Mouse (Mus musculus): ENCODE measurements around the gene Ralgapb. TPM values are rescaled to one million over a fixed set of nuclear protein-coding genes. Genes with fewer than 3 reads are reported as not detected.

Ralgapb gene
- polyA plus RNA-seq, 1 experiment: 57.7 TPM

DNA sequence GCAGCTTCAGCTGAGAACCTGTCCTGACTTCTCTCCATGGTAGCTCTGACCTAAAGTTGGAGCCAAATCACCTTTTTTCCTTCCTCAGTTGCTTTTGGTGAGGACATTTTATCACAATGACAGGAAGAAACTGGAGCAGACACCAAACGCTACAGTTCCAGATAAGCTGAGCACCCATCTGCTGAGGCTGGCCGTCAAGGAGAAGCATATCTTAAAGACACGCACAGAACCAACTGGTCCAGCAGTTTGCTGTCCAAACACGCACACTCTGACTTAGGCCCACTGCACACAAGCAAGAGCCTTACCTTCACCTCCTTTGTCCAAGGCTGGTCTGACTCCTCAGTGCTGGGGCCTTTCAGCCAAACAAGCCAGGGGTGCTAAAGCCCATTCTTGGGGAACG, 42.0 kb upstream of the Ralgapb start:
- H3K9ac ChIP-seq (ENCODE audit: low read depth, poor library complexity, severe bottlenecking): no peak overlapping the region
- no peaks in the 10 kb centered on the region for H3K4me1 ChIP-seq (ENCODE audit: control insufficient read depth, insufficient read depth, low read length)
- H3K27ac ChIP-seq (ENCODE audit: insufficient read depth, low read length): no peak overlapping the region
- H3K4me3 ChIP-seq (ENCODE audit: low read depth, low read length): no peak overlapping the region
- TF ChIP-seq CTCF (IDR thresholded peaks at IDR 0.05; ENCODE audit: low read depth, low read length): no peak
- no peak for TF ChIP-seq EP300 (IDR thresholded peaks at IDR 0.05; ENCODE audit: insufficient read depth, low read depth, low read length)
- TF ChIP-seq POLR2A (IDR thresholded peaks at IDR 0.05; ENCODE audit: insufficient read depth, low read length): no peak
- H3K27me3 ChIP-seq (ENCODE audit: control insufficient read depth, insufficient read depth, low read length, poor library complexity, severe bottlenecking): no peaks in the 10 kb centered on the region
- H3K36me3 ChIP-seq (ENCODE audit: control insufficient read depth, insufficient read depth, low read length, poor library complexity, severe bottlenecking): no peaks in the 10 kb centered on the region
- no peaks in the 10 kb centered on the region for H3K9me3 ChIP-seq (replicated peaks; ENCODE audit: control insufficient read depth, insufficient read depth, low read length, poor library complexity, severe bottlenecking)

DNA sequence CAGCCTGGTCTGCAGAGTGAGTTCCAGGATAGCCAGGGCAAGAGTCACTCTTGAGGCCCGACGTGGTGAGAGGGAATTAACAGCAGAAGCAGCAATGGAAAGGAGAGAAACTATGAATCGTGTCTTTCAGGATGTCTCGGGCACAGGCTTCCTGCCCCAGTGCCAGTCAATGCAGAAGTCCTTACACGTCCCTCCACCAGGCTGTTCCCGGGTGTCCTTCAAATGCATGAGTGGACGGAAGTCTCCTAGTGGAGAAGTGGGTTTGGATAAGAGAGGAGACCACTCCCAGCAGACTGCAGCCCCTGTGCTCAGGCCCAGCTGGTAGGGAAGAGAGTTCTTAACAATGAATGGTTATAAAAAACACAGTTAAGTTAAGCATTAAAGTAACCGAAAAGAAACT, 41.3 kb upstream of the Ralgapb start:
- Histone ChIP-seq H3K27ac (ENCODE audit: insufficient read depth, low read length) (no peak overlapping the region), H3K4me3 (ENCODE audit: low read depth, low read length) (no peak overlapping the region), H3K9me3 (replicated peaks; ENCODE audit: control insufficient read depth, insufficient read depth, low read length, poor library complexity, severe bottlenecking) (no peaks in the 10 kb centered on the region), H3K36me3 (ENCODE audit: control insufficient read depth, insufficient read depth, low read length, poor library complexity, severe bottlenecking) (no peaks in the 10 kb centered on the region), H3K27me3 (ENCODE audit: control insufficient read depth, insufficient read depth, low read length, poor library complexity, severe bottlenecking) (no peaks in the 10 kb centered on the region), H3K9ac (ENCODE audit: low read depth, poor library complexity, severe bottlenecking) (no peak overlapping the region), H3K4me1 (ENCODE audit: control insufficient read depth, insufficient read depth, low read length) (no peaks in the 10 kb centered on the region)
- TF ChIP-seq EP300 (IDR thresholded peaks at IDR 0.05; ENCODE audit: insufficient read depth, low read depth, low read length) (no peak), POLR2A (IDR thresholded peaks at IDR 0.05; ENCODE audit: insufficient read depth, low read length) (no peak), CTCF (IDR thresholded peaks at IDR 0.05; ENCODE audit: low read depth, low read length) (no peak)

DNA sequence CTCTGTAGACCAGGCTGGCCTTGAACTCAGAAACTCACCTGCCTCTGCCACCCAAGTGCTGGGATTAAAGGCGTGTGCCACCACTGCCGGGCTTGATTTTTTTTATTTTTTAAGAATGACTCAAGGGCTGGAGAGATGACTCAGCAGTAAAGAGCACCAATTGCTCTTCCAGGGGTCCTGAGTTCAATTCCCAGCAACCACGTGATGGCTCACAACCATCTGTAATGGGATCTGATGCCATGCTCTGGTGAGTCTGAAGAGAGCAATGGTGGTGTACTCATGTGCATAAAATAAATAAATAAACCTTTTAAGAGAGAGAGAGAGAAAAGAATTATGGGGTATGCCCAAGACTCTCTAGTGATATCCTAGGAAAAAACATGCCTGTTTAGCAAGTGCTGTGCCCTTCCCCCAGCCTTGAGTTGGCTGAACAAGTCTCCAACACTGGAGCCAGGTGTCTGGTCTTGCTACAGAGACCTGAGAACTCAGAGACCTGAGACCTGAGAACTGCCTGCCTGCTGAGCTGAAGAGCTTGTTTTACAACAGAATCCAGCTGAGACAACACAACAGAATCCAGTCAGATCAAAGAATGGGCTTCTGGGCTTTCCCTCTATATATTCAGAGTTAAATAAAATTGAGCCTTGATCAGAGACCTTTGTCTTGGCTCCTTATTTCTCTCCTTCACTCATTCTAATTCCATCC, 40.0 kb upstream of the Ralgapb start:
- H3K27ac ChIP-seq (ENCODE audit: insufficient read depth, low read length): peak overlapping the region; percentile 72

DNA sequence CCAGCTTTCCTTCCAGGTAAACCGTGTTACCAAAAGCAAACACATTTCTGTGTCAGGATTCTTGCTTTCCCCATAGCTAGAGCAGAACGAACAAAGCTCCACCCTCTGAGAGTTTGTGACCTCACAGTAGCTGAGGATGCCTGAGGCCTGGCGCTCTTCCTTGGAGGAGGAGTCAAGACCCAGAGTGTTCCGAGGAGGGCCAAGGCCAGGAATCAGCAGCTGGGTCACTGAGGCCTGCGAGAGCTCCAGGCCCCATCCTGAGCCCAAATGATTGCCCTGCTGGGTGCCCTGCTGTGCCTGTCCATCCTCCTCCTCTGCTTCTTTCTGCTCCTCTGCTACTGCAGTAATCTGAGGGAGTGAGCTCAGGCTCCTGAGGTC, 39.5 kb upstream of the Ralgapb start:
- no peaks in the 10 kb centered on the region for H3K36me3 ChIP-seq (ENCODE audit: control insufficient read depth, insufficient read depth, low read length, poor library complexity, severe bottlenecking)
- H3K27me3 ChIP-seq (ENCODE audit: control insufficient read depth, insufficient read depth, low read length, poor library complexity, severe bottlenecking): no peaks in the 10 kb centered on the region
- TF ChIP-seq POLR2A (IDR thresholded peaks at IDR 0.05; ENCODE audit: insufficient read depth, low read length): no peak
- TF ChIP-seq CTCF (IDR thresholded peaks at IDR 0.05; ENCODE audit: low read depth, low read length): no peak
- no peak for TF ChIP-seq EP300 (IDR thresholded peaks at IDR 0.05; ENCODE audit: insufficient read depth, low read depth, low read length)
- no peak overlapping the region for H3K9ac ChIP-seq (ENCODE audit: low read depth, poor library complexity, severe bottlenecking)
- no peaks in the 10 kb centered on the region for H3K9me3 ChIP-seq (replicated peaks; ENCODE audit: control insufficient read depth, insufficient read depth, low read length, poor library complexity, severe bottlenecking)
- H3K27ac ChIP-seq (ENCODE audit: insufficient read depth, low read length): no peak overlapping the region; the same call in 1 of the 2 replicates
- no peak overlapping the region for H3K4me3 ChIP-seq (ENCODE audit: low read depth, low read length)
- H3K4me1 ChIP-seq (ENCODE audit: control insufficient read depth, insufficient read depth, low read length): no peaks in the 10 kb centered on the region

More for the DNA sequence above, 40.0 kb upstream of the Ralgapb start:
- no peaks in the 10 kb centered on the region for H3K36me3 ChIP-seq (ENCODE audit: control insufficient read depth, insufficient read depth, low read length, poor library complexity, severe bottlenecking)
- H3K4me3 ChIP-seq (ENCODE audit: low read depth, low read length): no peak overlapping the region
- H3K9me3 ChIP-seq (replicated peaks; ENCODE audit: control insufficient read depth, insufficient read depth, low read length, poor library complexity, severe bottlenecking): no peaks in the 10 kb centered on the region
- H3K27me3 ChIP-seq (ENCODE audit: control insufficient read depth, insufficient read depth, low read length, poor library complexity, severe bottlenecking): no peaks in the 10 kb centered on the region
- no peaks in the 10 kb centered on the region for H3K4me1 ChIP-seq (ENCODE audit: control insufficient read depth, insufficient read depth, low read length)
- no peak for TF ChIP-seq POLR2A (IDR thresholded peaks at IDR 0.05; ENCODE audit: insufficient read depth, low read length)
- no peak for TF ChIP-seq CTCF (IDR thresholded peaks at IDR 0.05; ENCODE audit: low read depth, low read length)
- no peak for TF ChIP-seq EP300 (IDR thresholded peaks at IDR 0.05; ENCODE audit: insufficient read depth, low read depth, low read length)
- no peak overlapping the region for H3K9ac ChIP-seq (ENCODE audit: low read depth, poor library complexity, severe bottlenecking)

DNA sequence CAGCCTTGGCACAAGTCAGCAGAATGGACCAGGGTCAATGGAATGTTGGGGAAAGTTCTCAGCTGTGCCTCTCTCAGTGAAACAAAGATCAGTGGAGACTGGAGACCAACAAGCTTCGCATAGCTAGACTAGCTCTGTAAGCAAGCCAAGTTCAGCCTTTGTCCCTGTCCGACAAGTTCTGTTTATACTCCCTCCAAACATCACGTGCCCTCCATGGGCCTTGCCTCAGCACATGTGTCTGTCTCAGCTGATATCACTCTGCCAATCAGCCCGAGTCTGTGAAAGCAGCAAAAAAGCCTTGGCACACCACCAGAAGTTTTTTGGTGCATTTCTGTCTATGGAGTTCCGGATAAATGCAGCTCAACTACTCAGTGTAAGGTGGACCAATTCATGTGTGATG, 36.6 kb upstream of the Ralgapb start:
- no peak overlapping the region for H3K9ac ChIP-seq (ENCODE audit: low read depth, poor library complexity, severe bottlenecking)
- no peak for TF ChIP-seq EP300 (IDR thresholded peaks at IDR 0.05; ENCODE audit: insufficient read depth, low read depth, low read length)
- no peak for TF ChIP-seq POLR2A (IDR thresholded peaks at IDR 0.05; ENCODE audit: insufficient read depth, low read length)
- no peak for TF ChIP-seq CTCF (IDR thresholded peaks at IDR 0.05; ENCODE audit: low read depth, low read length)
- H3K27me3 ChIP-seq (ENCODE audit: control insufficient read depth, insufficient read depth, low read length, poor library complexity, severe bottlenecking): no peaks in the 10 kb centered on the region
- H3K4me1 ChIP-seq (ENCODE audit: control insufficient read depth, insufficient read depth, low read length): no peaks in the 10 kb centered on the region
- no peaks in the 10 kb centered on the region for H3K9me3 ChIP-seq (replicated peaks; ENCODE audit: control insufficient read depth, insufficient read depth, low read length, poor library complexity, severe bottlenecking)
- no peaks in the 10 kb centered on the region for H3K36me3 ChIP-seq (ENCODE audit: control insufficient read depth, insufficient read depth, low read length, poor library complexity, severe bottlenecking)
- H3K27ac ChIP-seq (ENCODE audit: insufficient read depth, low read length): no peak overlapping the region
- H3K4me3 ChIP-seq (ENCODE audit: low read depth, low read length): no peak overlapping the region

DNA sequence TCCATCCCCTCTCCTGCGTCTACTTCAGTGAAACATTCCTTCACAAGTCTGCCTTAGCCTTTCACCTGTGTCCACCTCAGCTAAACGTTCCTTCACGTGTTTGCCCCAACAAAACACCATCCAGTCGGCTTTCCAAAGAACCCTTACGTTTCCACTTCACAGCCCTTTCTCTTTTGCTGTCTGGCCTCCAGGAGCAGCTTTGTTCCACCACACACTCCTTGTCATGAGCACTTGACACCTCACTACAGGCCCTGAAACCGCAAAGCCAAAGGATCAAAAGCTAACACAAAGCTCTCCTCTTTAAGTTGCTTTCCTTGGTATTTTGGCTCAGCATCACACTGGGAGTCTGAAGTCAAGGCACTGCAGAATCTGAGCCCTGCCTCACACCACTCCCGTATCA, 36.1 kb upstream of the Ralgapb start:
- H3K27me3 ChIP-seq (ENCODE audit: control insufficient read depth, insufficient read depth, low read length, poor library complexity, severe bottlenecking): no peaks in the 10 kb centered on the region
- H3K9me3 ChIP-seq (replicated peaks; ENCODE audit: control insufficient read depth, insufficient read depth, low read length, poor library complexity, severe bottlenecking): no peaks in the 10 kb centered on the region
- H3K9ac ChIP-seq (ENCODE audit: low read depth, poor library complexity, severe bottlenecking): no peak overlapping the region
- H3K27ac ChIP-seq (ENCODE audit: insufficient read depth, low read length): no peak overlapping the region
- no peak overlapping the region for H3K4me3 ChIP-seq (ENCODE audit: low read depth, low read length)
- no peaks in the 10 kb centered on the region for H3K36me3 ChIP-seq (ENCODE audit: control insufficient read depth, insufficient read depth, low read length, poor library complexity, severe bottlenecking)
- TF ChIP-seq CTCF (IDR thresholded peaks at IDR 0.05; ENCODE audit: low read depth, low read length) (no peak), EP300 (IDR thresholded peaks at IDR 0.05; ENCODE audit: insufficient read depth, low read depth, low read length) (no peak), POLR2A (IDR thresholded peaks at IDR 0.05; ENCODE audit: insufficient read depth, low read length) (no peak)
- no peaks in the 10 kb centered on the region for H3K4me1 ChIP-seq (ENCODE audit: control insufficient read depth, insufficient read depth, low read length)
